Mouse (Mus musculus) cerebellum, adult 11-12 months (tissue): ENCODE measurements around the gene Prkce.
A peak's percentile ranks its signal among the peaks of the same experiment; 100 is the strongest.

Experiments used
- DNase-seq: peaks from one replicate; pipeline ENCODE4 v3.0.0; 2022

Gene Prkce

GRCm38 (mm10) chr17:86420646-86421338, 253.2 kb downstream of the Prkce start:
- DNase-seq = no peak

GRCm38 (mm10) chr17:86422023-86422422, 254.4 kb downstream of the Prkce start:
- no peak for DNase-seq

DNA sequence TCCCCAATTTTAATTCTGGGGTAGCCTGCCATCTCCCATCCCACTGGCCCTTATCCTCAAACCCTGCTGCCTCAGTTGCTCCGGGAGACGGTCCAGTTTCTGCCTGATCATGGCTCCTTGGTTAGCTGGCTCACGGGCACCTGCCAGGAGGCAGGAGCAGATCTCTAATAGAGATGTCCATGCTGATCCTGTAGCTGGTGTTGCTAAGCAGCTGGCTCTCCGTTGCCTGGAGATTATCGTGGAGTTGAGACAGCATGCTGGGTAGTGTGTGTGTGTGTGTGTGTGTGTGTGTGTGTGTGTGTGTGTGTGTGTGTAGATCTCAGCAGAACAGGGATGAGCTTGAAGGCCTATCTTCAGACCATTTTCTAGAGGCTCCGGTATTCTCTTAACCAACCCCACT, 262.3 kb downstream of the Prkce start:
- no peak for DNase-seq

DNA sequence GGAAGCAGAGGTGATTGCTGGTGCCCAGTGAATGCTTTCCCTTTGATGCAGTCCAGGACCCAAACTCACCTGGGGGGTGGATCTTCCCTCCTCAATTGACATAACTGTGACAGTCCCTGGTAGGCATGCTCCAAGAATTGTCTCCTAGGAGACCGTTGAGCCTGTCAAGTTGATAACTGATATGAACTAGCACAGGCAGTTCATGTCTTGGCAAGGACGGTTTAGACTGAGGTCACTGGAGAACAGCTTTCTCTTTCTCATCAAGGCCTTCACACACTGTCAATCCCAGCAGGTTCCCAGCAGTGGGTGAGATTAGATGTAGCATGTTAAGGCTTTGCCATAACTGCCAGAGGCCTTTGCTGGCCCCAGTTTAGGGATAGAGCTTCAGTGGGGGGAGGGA, 265.5 kb downstream of the Prkce start:
- no peak for DNase-seq

GRCm38 (mm10) chr17:86433813-86434212, 266.2 kb downstream of the Prkce start:
- no peak for DNase-seq

DNA sequence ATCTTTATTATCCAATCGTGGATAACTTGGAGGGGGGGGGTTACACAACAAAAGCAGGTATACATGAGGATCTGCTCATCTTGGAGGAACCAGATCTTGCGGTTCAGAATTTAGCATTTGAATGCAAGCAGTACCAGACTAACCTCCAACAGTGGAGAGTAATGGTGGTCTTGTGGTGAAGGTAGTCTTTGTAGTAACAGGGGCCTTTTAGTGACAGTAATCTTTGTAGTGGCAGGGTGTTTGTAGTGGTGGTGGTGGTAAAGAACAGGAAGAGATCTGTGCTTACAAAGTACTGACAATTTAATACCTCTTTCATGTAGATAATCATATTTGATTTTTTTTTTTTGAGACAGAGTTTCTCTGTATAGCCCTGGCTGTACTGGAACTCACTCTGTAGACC, 267.2 kb downstream of the Prkce start:
- no peak for DNase-seq

GRCm38 (mm10) chr17:86435570-86435969, 268.0 kb downstream of the Prkce start:
- DNase-seq = no peak

- no peak for DNase-seq
Observed at GRCm38 (mm10) chr17:86435984-86436383, 268.4 kb downstream of the Prkce start.

GRCm38 (mm10) chr17:86436583-86437370, 269.2 kb downstream of the Prkce start:
- no peak for DNase-seq

GRCm38 (mm10) chr17:86437516-86438277, 270.1 kb downstream of the Prkce start:
- peak; percentile 79 for DNase-seq

DNA sequence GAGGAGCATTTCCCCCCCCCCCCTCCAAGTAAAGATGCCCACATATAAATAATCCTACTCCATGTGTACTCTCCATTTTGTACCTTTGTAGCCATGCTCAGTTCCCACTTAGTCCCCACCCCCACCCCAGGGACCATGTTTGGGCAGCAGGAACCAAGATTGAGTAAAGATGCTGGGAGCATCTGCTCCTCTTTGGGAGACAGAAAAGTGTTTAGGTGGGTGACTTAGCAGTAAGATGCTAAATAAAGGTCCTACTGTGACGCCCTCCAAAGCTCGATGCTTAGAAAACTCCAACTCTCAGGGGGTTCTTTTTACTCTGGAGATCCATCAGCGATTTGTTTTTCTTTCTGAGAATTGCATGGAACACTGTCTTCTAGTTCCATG, 270.7 kb downstream of the Prkce start:
- no peak for DNase-seq

- DNase-seq = no peak
Observed at GRCm38 (mm10) chr17:86438763-86439162, 271.2 kb downstream of the Prkce start.

GRCm38 (mm10) chr17:86441098-86441497, 273.5 kb downstream of the Prkce start:
- no peak for DNase-seq

DNA sequence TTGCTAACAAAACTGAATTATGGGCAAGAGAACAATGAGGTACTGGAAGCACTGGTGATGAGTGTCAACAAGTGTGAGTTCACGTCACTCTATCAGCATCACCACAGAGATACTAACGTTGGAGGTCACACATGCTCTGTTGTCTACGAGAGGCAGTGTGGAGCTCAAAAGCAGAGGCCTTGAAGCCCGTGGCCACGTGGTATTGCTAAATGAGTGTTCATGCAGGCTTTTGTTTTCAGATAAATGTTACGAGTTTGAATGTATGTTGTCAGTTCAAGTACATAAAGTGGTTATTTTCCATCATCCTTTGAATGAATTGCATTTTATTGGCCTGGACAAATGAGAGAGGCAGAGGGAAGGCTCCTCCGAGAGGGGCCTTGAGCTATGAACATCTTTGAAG, 276.3 kb downstream of the Prkce start:
- no peak for DNase-seq

DNA sequence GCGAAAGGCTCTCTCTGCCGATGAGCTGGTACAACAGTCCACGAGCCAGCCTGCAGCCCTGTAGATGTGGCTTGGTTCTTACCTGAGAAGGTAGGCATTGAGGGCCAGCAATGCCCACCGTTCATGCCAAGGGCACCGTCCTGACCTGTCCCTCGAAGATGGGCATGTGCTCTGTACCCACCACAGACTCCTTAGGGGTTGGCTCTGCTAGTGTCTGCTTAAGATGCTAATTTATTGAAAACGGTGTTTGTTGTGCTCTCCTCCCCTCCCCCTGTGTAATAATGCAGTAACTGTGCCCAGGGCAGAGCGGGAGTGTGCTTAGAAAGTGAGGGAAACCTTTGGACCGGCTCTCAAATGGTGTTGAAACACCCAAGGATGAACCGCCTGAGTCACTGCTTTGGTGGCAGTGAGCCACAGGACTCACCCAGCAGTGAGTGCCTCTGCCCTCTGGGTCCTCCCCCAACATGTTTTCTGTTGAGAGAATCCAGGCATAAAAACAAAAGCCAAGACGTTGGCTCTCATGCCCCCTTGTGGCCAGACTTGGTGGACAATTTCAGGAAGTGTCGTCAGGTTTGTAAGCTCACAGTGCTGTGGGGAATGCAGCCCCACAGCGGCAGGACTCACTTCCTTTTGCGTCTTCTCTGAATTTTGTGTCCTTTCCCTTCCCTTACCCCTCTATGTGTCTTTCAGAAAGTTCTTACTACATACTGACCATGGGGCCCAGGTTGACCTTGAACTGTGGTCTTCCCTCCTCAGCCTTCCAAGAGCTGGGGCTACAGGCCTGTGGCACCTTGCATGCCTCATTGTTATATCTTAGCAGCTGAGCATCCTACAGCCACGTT, 277.2 kb downstream of the Prkce start:
- DNase-seq = peak; percentile 87

DNA sequence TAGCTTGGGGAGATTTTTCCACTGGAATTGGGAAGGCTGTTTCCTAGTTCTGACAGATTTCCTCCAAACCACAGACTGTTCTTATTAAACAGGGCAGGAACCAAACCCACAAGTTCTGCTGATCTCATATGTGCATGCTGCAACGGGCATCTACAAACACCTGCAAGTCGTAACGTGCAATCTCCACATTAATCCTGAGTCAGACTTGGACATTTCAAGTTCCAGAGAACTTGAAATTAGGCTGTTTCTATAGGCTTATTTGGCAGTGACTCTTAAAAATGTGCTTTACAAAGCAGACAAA, 277.8 kb downstream of the Prkce start:
- DNase-seq = no peak

- DNase-seq = no peak
Observed at GRCm38 (mm10) chr17:86445900-86446299, 278.3 kb downstream of the Prkce start.

- no peak for DNase-seq
Observed at GRCm38 (mm10) chr17:86447101-86447598, 279.6 kb downstream of the Prkce start.

- DNase-seq = no peak
Observed at GRCm38 (mm10) chr17:86452934-86453333, 285.3 kb downstream of the Prkce start.

GRCm38 (mm10) chr17:86453673-86454350, 286.2 kb downstream of the Prkce start:
- DNase-seq = no peak

GRCm38 (mm10) chr17:86454351-86454706, 286.7 kb downstream of the Prkce start:
- DNase-seq = no peak

DNA sequence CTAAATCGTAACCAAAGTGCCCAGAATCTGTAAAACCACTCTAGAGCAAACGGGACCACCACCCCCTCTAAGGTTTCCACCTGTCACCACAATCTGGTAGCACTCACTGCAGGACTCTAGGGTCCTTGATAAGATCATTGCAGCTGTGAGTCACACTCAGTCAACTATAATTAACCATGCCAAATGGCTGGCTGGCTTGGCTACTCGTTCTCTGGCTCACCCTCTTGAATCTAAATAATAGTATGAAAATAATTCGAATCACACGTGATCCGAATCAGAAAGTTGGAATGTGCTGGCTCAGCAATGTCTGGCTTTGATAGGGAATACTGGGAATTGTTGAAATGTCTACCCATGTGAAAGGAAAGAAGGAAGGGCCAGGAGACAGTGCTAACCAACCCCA, 288.9 kb downstream of the Prkce start:
- DNase-seq = no peak
